Mouse (Mus musculus): ENCODE data around the gene Gm49601. TPM values are rescaled to one million over a fixed set of nuclear protein-coding genes. Genes with fewer than 3 reads are reported as not detected.
A peak's percentile ranks its signal among the peaks of the same experiment; 100 is the strongest.

Gene Gm49601
- polyA plus RNA-seq, 2 experiments = 2.7 to 42.9 TPM

DNA sequence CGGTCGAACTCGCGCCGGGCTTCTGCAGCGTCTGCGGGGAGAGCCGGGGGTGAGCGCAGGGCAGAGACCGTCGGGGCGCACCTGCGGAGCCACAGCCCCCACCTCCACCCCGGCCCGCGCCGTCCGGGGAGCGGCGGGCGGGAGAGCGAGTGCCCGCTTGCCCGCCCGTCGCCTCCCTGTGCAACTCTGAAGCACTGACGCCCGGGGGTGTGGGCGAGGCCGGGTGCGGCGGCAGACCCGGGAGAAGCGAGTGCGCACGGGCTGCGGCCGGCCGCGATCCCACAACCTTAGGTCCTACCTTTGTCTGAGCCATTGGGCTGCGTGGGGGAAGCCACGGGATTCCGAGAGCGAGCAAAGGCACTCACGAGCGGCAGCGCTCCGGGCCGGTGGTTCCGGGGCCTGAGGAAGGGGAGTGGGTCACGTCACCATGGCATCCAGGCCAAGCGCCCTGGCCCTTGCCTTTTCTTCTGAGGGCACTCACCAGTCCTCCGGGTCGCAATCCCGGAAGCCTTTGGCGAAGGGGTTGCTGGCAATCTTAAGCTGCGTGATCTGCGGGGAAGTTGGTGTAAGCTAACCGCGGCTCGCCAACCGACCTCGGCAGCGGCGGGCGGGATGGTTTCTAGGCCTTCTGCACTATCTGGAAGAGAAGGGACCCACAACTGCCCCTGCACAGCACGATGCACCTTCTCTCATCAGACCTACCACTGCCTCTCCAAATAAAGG lies 43.6 kb downstream of the Gm49601 start:
- ATAC-seq (ENCODE audit: low FRiP score, low read depth) (no peak), DNase-seq (ENCODE audit: low spot score) (no peak)
- H3K9me3 ChIP-seq (ENCODE audit: control insufficient read depth, low read length) = no peaks in the 10 kb centered on the region
- H3K4me3 ChIP-seq (replicated peaks; ENCODE audit: low read length) = peak overlapping the region; percentile 40
- H3K9ac ChIP-seq (ENCODE audit: low read depth, low read length, severe bottlenecking) = peak overlapping the region; percentile 31
- no peaks in the 10 kb centered on the region for H3K36me3 ChIP-seq (ENCODE audit: control insufficient read depth, insufficient read depth, low read length)
- H3K4me1 ChIP-seq (ENCODE audit: control insufficient read depth, insufficient read depth, low read length) = peaks cover 20% of the 10 kb centered on the region
- peak overlapping the region; percentile 61 for H3K4me2 ChIP-seq (replicated peaks; ENCODE audit: low read depth, low read length, severe bottlenecking)
- peaks cover 83% of the 10 kb centered on the region for H3K27me3 ChIP-seq (ENCODE audit: control insufficient read depth, insufficient read depth, low read length)
- WGBS = 5% methylated on average over 39 of the region's 67 CpGs
- no peak overlapping the region for H3K27ac ChIP-seq (replicated peaks; ENCODE audit: low read depth, low read length)
- TF ChIP-seq POLR2A (IDR thresholded peaks at IDR 0.05; ENCODE audit: borderline replicate concordance, extremely low read depth, insufficient read depth, insufficient read length) = no peak

DNA sequence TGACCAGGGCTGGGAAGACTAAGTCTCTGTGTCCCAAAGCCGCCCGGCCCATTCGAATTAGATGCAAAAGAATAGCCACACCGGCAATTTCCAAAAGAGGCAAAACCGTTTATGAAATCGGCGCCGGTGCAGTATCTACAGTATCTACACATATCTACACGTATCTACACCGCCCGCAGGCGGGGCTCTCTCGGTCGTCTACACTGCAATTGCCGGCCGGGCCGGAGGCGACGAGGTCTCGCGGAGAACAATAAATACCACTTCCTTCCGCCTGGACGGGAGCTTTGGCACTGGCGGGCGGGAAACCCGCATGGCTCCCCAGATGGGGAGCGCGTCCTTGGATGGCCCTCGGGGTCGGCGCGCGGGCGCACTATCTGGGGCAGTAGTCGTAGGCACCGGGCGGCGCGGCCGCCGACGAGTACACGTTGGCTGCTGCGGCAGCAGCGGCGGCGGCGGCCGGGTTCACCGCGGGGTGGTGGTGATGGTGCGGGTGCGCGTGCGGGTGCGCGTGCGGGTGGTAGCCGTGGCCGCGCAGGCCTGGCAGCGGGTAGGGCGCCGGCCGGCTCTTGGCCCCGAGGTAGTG lies 44.5 kb downstream of the Gm49601 start:
- Histone ChIP-seq H3K4me1 (ENCODE audit: control insufficient read depth, insufficient read depth, low read length) (peaks cover 19% of the 10 kb centered on the region), H3K4me2 (replicated peaks; ENCODE audit: low read depth, low read length, severe bottlenecking) (peak overlapping the region; percentile 61), H3K36me3 (ENCODE audit: control insufficient read depth, insufficient read depth, low read length) (no peaks in the 10 kb centered on the region), H3K9me3 (ENCODE audit: control insufficient read depth, low read length) (no peaks in the 10 kb centered on the region), H3K27me3 (ENCODE audit: control insufficient read depth, insufficient read depth, low read length) (peaks cover 76% of the 10 kb centered on the region), H3K27ac (replicated peaks; ENCODE audit: low read depth, low read length) (no peak overlapping the region), H3K4me3 (replicated peaks; ENCODE audit: low read length) (peak overlapping the region; percentile 40), H3K9ac (ENCODE audit: low read depth, low read length, severe bottlenecking) (peak overlapping the region; percentile 31)
- WGBS = 4% methylated on average over 59 of the region's 66 CpGs
- TF ChIP-seq POLR2A (IDR thresholded peaks at IDR 0.05; ENCODE audit: borderline replicate concordance, extremely low read depth, insufficient read depth, insufficient read length) = no peak
- DNase-seq (ENCODE audit: low spot score) (no peak), ATAC-seq (ENCODE audit: low FRiP score, low read depth) (0 out of 2 replicates have a peak, but pooled peaks have one; percentile 10)

DNA sequence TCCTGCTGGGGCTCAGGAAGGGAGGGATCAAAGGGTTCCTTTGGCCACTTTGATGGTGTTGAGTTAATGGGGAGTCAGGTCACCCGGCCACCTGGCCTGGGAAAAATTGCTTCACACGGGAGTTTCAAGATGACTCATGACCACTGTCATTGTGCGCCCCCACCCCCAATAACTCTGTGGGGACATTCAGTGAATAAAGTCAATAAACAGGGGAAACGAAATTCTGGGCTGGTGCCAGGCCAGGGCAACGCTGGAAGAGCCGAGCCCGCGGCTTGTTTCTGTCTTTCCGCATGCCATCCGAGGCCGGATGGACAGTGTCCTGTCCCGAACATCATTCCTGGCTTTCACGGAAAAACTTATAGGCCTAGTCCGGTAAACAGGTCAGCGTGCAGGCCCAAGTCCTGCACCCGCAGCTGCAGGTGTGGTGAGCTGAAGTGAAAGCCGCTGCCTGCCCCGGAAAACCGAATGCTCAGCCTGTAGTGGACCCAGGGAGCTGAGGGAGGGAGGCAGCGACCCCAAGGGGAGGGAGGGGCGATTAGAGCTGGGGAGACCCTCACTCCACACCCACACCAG lies 45.1 kb downstream of the Gm49601 start:
- Histone ChIP-seq H3K4me2 (replicated peaks; ENCODE audit: low read depth, low read length, severe bottlenecking) (peak overlapping the region; percentile 61), H3K36me3 (ENCODE audit: control insufficient read depth, insufficient read depth, low read length) (no peaks in the 10 kb centered on the region), H3K9ac (ENCODE audit: low read depth, low read length, severe bottlenecking) (no peak overlapping the region), H3K4me3 (replicated peaks; ENCODE audit: low read length) (peak overlapping the region; percentile 40), H3K4me1 (ENCODE audit: control insufficient read depth, insufficient read depth, low read length) (peaks cover 15% of the 10 kb centered on the region), H3K27me3 (ENCODE audit: control insufficient read depth, insufficient read depth, low read length) (peaks cover 70% of the 10 kb centered on the region), H3K27ac (replicated peaks; ENCODE audit: low read depth, low read length) (no peak overlapping the region), H3K9me3 (ENCODE audit: control insufficient read depth, low read length) (no peaks in the 10 kb centered on the region)
- no peak for TF ChIP-seq POLR2A (IDR thresholded peaks at IDR 0.05; ENCODE audit: borderline replicate concordance, extremely low read depth, insufficient read depth, insufficient read length)
- DNase-seq (ENCODE audit: low spot score) (no peak), ATAC-seq (ENCODE audit: low FRiP score, low read depth) (no peak)
- 7% methylated on average over 21 of the region's 21 CpGs for WGBS

DNA sequence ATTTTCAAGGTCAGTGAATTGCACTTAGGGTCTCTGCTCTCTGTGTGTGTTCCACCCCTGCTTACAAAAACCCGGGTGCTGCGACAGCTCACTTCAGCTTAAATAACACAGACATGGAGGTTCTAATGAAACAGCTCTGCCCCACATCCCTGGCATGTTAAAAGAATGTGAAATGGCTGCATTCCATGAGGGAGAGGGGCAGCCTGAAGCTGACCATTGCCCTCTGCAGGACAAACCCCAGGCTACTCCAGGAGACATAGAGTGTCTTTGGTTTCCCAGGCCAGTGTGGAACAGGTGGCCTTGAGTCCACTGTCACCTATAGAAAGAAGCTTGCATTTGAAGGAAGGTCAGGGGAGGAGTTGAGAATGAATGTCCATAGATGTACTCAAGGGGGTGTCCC lies 45.8 kb downstream of the Gm49601 start:
- peaks cover 14% of the 10 kb centered on the region; the same call in 1 of the 2 replicates for H3K4me1 ChIP-seq (ENCODE audit: control insufficient read depth, insufficient read depth, low read length)
- H3K4me3 ChIP-seq (replicated peaks; ENCODE audit: low read length) = no peak overlapping the region
- no peaks in the 10 kb centered on the region for H3K9me3 ChIP-seq (ENCODE audit: control insufficient read depth, low read length)
- TF ChIP-seq POLR2A (IDR thresholded peaks at IDR 0.05; ENCODE audit: borderline replicate concordance, extremely low read depth, insufficient read depth, insufficient read length) = no peak
- H3K27ac ChIP-seq (replicated peaks; ENCODE audit: low read depth, low read length) = no peak overlapping the region
- ATAC-seq (ENCODE audit: low FRiP score, low read depth) (no peak), DNase-seq (ENCODE audit: low spot score) (no peak)
- no peak overlapping the region for H3K9ac ChIP-seq (ENCODE audit: low read depth, low read length, severe bottlenecking)
- 24% methylated on average over 2 of the region's 2 CpGs for WGBS
- H3K36me3 ChIP-seq (ENCODE audit: control insufficient read depth, insufficient read depth, low read length) = no peaks in the 10 kb centered on the region
- peaks cover 63% of the 10 kb centered on the region for H3K27me3 ChIP-seq (ENCODE audit: control insufficient read depth, insufficient read depth, low read length)
- H3K4me2 ChIP-seq (replicated peaks; ENCODE audit: low read depth, low read length, severe bottlenecking) = no peak overlapping the region

DNA sequence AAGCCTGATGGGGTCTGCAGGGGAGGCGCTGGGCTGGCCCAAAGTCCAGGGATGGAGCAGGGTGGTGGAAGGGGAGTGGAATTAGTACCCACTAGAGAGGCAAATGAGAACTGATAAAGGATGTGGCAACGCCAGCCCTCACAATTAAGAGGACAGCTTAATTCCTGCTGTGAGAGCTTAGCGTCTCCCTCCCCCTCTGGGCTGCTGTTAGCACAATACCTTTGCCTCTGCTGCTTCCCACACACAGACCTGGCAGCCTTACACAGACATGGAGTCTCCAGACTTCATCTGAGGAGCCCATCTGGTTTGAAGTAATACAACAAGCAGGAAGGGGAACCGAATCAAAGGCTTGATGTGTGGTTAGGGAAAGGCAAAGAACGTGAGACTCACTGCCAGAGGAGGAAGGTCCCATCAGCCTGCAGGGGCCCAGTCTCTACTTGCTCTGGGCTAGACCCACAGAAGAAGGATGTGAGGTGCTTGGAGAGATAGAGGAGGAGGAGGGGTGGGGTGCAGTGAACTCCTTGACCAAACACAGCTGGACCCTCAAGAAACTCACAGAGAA lies 48.5 kb downstream of the Gm49601 start:
- DNase-seq (ENCODE audit: low spot score) (peak; percentile 48), ATAC-seq (ENCODE audit: low FRiP score, low read depth) (0 out of 2 replicates have a peak, but pooled peaks have one; percentile 5)
- no peak for TF ChIP-seq POLR2A (IDR thresholded peaks at IDR 0.05; ENCODE audit: borderline replicate concordance, extremely low read depth, insufficient read depth, insufficient read length)
- peaks cover 14% of the 10 kb centered on the region; the same call in 1 of the 2 replicates for H3K4me1 ChIP-seq (ENCODE audit: control insufficient read depth, insufficient read depth, low read length)
- no peak overlapping the region for H3K4me3 ChIP-seq (replicated peaks; ENCODE audit: low read length)
- WGBS = 10% methylated on average over 5 of the region's 5 CpGs
- no peak overlapping the region for H3K4me2 ChIP-seq (replicated peaks; ENCODE audit: low read depth, low read length, severe bottlenecking)
- no peaks in the 10 kb centered on the region for H3K9me3 ChIP-seq (ENCODE audit: control insufficient read depth, low read length)
- no peak overlapping the region for H3K27ac ChIP-seq (replicated peaks; ENCODE audit: low read depth, low read length)
- H3K27me3 ChIP-seq (ENCODE audit: control insufficient read depth, insufficient read depth, low read length) = peaks cover 35% of the 10 kb centered on the region
- no peaks in the 10 kb centered on the region for H3K36me3 ChIP-seq (ENCODE audit: control insufficient read depth, insufficient read depth, low read length)
- no peak overlapping the region for H3K9ac ChIP-seq (ENCODE audit: low read depth, low read length, severe bottlenecking)
